Mouse (Mus musculus): ENCODE measurements around the gene Edc4.

Edc4 gene

GRCm38 (mm10) chr8:105938306-105938669, 57.6 kb downstream of the Edc4 start, which contains the start of gene Psmb10:
Psmb10 (minus strand) TSS chr8:105938444.
- DNase-seq (ENCODE audit: low read depth, low spot score): no peak

GRCm38 (mm10) chr8:105942026-105942425, 61.3 kb downstream of the Edc4 start:
- DNase-seq (ENCODE audit: low read depth, low spot score): no peak

- DNase-seq (ENCODE audit: low read depth, low spot score): no peak
Measured at GRCm38 (mm10) chr8:105942542-105942941, 61.9 kb downstream of the Edc4 start.

GRCm38 (mm10) chr8:105943321-105943739, 62.6 kb downstream of the Edc4 start, which contains the start of gene Lcat:
Lcat (minus strand) TSS chr8:105943382.
- DNase-seq (ENCODE audit: low read depth, low spot score): no peak
